Mouse (Mus musculus): ENCODE results near the gene Rev1.

The Rev1 gene

DNA sequence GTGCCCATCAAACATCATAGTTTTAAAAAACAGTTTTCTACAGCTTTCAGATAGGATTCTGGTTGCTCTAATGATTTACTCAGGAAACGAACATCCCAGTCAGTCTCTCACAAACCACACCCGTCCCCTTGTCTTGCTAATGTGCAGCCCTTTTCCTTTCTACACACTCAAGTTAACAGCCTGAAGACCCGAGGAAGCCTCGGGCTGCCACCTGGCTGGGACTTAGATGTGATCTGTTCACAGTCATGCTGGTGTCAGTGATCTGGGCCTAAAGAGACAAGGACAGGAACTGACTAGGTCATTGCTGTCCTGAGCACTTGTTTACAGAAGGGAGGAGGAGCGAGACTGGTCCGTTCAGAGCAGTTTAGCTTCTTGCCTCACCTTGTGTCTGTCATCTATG is 71.2 kb downstream of the Rev1 start:
- no peak for DNase-seq

DNA sequence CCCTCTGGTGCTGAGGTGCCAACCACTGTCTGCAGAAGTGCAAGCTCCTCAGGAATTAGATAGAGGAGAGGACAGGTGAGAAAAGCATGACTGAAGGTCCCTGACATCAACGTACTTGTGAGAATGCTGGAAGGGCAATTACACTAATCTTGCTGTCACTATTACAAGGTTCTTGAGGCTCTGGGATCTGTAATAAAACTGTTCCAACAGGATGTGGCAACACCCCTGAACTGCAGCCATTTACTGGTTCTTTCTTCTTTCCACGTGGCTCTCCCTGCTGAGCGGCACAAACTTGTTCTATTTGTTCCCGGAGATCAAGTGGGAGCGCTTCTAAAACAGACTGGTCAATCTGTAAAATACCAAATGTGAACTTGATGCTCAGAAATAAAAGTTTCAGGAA is 74.4 kb downstream of the Rev1 start:
- no peak for DNase-seq

DNA sequence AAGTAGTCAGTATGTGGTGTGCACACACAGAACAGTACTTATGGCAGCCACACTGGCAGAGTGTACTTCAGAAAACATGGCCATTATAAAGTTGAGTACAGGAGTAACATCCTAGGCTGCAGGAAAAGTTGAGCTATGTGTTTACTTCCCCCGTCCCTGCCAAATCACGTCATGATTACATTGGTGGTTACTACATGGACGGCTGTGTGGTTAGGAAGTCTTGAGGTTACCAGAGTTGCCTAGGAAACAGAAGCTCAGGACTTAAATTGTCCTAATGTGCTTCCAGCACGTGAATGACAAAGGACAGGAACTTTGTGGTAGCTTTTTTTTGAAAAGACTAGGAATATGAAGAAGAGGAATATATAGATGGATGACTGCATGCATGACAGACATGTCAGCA is 80.0 kb downstream of the Rev1 start:
- DNase-seq, result no peak

DNA sequence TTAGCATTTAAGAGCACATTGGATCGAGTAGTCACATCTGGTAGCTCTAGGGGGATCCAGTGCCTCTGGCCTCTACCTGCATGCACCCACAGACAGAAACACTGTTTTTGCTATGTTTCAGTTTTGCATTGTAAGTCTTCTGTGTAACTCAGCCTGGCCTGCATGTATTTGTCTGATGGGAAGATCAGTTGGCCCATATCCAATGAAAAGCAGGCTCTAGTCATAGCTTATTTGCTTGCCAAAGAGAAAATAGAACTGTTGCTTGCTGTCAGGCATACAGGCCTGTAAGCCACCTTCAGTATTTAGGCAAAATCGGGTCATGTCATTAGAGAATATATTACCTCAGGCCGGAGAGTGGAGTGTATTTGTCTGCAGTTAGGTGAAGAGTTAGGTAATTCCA is 81.5 kb downstream of the Rev1 start:
- DNase-seq, result no peak

DNA sequence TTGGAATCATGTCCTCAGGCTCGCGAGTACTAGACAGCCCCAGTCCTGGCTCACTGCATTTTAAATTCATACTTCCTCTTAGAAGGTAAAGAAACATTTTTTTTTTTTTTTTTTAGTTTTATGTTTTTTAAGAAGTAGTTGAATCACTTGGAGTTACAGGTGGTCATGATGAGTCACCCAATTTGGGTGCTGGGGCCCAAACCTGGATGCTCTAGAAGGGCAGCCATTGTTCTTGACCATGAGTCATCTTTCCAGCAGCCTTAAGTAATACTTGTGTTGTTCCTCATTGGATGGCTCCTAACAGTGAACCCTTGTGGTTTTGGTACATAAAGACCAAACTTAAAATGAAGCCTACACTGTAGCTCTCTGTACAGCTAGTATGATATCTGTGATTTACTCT is 90.7 kb downstream of the Rev1 start:
- no peak for DNase-seq

DNA sequence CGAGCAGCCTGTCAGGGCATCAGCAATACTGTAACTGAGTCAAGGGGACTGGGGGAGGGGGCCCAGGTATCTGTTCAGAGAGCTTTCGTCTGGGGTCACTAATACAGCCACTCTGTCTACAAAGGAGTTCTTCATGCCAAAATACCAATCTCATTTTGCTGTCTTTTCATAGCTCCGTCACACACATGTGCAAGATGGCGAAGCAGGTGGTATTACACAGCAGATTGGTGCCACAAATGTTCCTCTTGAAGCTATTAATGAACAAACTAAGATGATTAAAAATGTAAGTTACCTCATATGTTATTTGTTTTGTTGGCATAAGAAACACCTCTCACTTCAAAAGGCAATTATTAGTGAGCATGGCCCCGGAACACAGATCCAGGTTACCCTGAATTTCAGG is 92.2 kb downstream of the Rev1 start:
- DNase-seq, result no peak

DNA sequence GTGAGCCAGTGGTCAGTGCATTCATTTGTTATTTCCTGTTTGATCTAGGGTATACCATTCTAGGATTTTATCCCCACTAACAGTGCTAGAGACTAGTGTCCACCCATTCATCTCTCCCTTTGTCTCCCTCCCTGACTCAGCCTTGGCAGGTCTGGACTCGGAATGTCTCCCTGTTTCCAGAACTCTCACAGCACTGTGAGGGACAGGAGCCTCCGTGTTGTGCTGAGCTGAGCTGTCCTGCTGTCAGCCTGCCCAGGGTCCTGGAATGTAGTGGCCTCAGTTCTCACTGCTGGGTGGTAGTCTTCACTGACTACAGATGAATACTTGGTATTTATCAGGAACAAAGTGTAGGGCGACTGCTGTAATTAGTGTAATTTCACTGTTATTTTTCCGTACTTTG is 94.1 kb downstream of the Rev1 start:
- DNase-seq, result no peak

DNA sequence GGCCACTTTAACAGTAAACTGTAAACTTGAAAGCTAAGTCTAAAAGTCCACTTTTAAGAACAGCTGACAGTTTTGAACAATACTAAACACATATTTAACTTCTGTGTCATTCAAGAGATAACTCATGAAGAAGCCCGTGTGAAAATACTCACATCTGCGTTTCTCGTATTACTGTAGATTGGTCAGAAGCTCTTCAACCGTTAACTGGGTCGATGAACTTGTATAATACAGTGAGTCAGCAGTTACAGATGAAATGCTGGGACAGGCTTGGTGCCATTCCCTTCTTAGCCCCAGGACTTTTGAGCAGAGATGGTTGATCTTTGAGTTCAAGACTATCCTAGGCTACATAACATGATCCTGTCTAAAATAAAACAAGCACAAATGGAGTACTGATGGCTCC is 98.2 kb downstream of the Rev1 start:
- DNase-seq, result no peak

DNA sequence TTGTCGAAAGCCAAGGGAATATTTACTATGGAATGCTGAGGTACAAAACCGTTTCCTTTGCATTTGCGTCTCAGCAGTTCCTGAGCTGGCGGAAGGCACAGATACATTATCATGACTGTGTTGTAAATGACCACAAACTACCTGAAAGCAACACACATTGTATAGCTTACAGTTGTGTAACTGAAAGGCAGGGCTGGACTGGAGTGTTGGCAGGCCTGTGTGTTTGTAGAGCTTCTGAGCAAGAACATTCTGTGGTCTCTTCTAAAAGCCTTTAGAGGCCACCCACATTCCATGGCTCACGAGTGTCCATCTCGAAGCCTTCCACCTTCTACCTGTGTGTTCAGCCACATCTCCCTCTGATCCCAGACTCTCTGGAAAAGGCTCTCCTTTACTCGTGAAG is 102.3 kb downstream of the Rev1 start:
- DNase-seq, result no peak

DNA sequence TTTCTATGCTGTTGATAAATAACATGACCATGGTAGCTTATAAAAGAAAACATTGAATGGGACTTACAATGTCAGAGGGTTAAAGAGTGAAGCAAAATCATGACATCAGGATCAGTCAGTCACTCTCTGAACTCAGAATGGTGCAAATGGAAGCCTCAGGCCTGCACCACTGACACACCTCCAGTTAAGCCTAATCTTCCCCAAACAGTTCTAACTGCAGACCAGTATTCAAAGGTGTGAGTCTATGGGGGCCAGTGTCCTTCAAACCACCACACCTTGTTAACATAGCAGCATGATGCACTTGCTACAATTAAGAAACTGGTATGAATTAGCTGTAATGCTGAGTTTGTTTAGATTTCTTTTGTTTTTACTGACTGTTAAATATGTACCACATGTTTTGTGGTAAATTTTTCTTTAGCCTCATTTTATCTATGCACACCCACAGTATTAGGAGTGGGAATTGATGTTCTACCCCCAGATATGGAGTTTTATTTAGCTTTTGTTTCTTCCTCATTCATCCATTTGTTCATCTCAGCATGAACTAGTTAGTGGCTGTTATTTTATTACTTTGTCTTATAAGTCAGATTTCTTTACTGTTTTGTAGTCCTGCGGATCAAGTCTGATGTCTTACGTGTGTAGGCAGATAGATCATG is 114.9 kb downstream of the Rev1 start:
- DNase-seq, result no peak

DNA sequence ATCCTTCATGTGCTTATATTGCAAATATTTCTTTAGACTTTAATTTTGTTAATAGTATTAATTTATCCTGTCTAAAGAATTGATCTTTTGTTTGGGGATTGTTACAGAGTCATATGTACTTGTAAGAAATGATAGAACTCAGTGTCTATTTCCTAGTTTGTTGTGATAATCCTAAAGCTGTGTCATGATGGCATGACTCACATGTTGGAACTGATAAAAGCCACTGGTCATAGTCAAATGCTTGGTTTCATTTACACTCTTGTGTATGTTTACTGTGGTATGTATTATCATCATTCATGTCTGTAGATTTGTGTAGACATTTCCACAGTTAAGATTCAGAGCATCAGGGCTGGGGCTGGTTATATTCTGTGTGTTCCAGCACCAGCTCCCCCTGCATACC is 117.1 kb downstream of the Rev1 start:
- no peak for DNase-seq

DNA sequence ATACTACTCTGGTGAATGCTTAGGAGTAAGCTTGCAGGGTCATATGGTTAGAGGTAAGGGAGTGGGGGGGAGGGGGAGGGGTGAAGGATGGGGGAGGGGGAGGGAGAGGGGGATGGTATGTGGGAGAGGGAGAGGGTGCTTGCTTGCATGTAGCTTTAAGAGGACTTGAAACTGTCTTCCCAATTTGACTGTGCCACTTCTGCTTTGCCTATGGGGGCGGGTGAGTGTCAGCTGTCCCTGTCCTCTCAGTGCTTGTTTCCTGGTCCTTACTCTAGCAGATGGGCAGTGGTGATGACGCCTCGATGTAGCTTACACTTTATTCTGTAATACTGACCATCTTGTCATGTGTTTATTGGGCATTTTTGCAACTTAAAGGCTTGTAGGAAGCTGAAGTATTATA is 117.5 kb downstream of the Rev1 start:
- DNase-seq, result no peak

DNA sequence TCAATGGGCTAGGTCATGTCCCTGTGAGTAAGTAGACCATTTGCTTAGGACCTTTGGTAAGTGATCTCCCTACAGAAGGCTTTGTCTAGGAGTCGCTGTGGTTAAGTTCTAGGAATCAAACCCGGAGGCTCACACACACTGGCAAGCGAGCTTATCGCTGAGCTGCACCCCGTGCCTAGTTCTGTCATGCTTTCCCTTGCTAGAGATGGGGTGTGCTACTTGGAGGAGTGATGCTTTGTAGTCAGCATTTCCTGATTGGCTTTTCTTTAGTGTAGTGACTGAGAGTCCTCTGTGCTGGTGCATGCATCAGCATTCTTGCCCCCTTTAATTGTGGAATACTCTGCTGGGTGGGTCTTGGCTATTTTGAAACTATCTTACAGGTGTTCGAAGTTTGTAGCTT is 118.0 kb downstream of the Rev1 start:
- no peak for DNase-seq

DNA sequence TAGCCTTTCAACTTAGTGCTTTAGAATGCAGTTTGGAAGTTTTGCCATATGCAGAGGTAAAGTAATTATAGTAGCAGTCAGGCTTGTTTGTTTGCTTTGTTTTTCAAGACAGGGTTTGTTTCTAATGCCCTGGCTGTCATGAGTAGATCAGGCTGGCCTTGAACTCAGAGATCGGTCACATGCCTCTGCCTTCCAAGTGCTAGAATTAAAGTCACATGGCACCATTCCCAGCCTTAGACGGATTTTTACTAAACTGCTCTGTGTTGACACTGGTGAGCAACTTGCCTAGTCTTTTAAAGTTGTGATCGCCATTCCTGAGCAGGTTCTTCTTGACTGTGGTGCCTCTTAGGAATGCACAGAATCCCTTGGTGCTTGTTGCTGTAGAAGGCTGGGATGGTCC is 122.9 kb downstream of the Rev1 start:
- no peak for DNase-seq

DNA sequence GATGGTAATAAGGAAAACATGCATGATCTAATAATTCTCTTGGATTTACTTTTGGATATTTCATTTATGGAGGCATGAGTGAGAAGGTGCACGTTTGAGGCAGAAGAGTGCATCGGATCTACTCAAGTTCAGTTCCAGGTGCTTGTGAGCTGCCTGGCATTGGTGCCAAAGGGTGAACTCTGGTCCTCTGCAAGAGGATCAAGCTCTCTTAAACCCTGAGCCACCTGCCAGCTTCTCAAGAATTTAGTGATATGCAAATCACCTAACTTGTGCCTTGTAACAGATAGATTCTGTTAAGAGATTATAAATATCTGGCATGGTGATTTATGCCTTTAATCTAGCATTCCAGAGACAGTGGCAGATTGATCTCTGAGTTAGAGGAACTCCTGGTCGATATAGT is 126.6 kb downstream of the Rev1 start:
- no peak for DNase-seq

All from kidney, postnatal 10 days (tissue).